Mouse (Mus musculus) intestine, embryonic 16.5 days (tissue): Measurements from ENCODE around the gene Mreg. TPM values are rescaled to one million over a fixed set of nuclear protein-coding genes. Genes with fewer than 3 reads are reported as not detected.
A peak's percentile ranks its signal among the peaks of the same experiment; 100 is the strongest.
"Not testable (repeated sequence)": the region's sequence is repeated elsewhere in the genome, so short reads cannot be mapped to it uniquely, and the experiment has no call there.

Experiments used
- ATAC-seq: fragments of 200-750 bp; cut with Nextera tagmentation; 2 replicates; pipeline ENCODE4 v1.8.0; 2017; ENCODE audit warnings: moderate TSS enrichment, moderate library complexity
- H3K27ac ChIP-seq: fragments of 300-500 bp; sonication (generic); 2 replicates; pipeline ENCODE4 v1.5.1; 2014; ENCODE audit warnings: mild to moderate bottlenecking, low read length
- H3K27me3 ChIP-seq: fragments of 300-500 bp; sonication (generic); replicated peaks from 2 replicates; pipeline ENCODE4 v1.6.1; 2014; ENCODE audit warnings: low read length, control low read depth, mixed read lengths; ENCODE audit not compliant: control insufficient read depth, insufficient read depth
- H3K36me3 ChIP-seq: fragments of 300-500 bp; sonication (generic); 2 replicates; pipeline ENCODE4 v1.6.1; 2014; ENCODE audit warnings: low read length, control low read depth; ENCODE audit not compliant: control insufficient read depth, insufficient read depth
- H3K4me1 ChIP-seq: fragments of 300-500 bp; sonication (generic); 2 replicates; pipeline ENCODE4 v1.6.1; 2014; ENCODE audit warnings: low read length, control low read depth, mixed read lengths; ENCODE audit not compliant: control insufficient read depth, insufficient read depth
- H3K4me2 ChIP-seq: fragments of 300-500 bp; sonication (generic); 2 replicates; pipeline ENCODE4 v1.6.1; 2014; ENCODE audit warnings: low read depth, low read length, control low read depth
- H3K4me3 ChIP-seq: fragments of 300-500 bp; sonication (generic); 2 replicates; pipeline ENCODE4 v1.5.1; 2014; ENCODE audit warnings: mild to moderate bottlenecking, low read length
- H3K9ac ChIP-seq: fragments of 300-500 bp; sonication (generic); 2 replicates; pipeline ENCODE4 v1.6.1; 2014; ENCODE audit warnings: low read depth, low read length
- H3K9me3 ChIP-seq: fragments of 300-500 bp; sonication (generic); 2 replicates; pipeline ENCODE4 v1.6.1; 2016; ENCODE audit warnings: low read length, control low read depth; ENCODE audit not compliant: control insufficient read depth
- WGBS: fragments of 180-500 bp; shearing (Covaris S2); extraction: QIAGEN DNeasy Blood & Tissue Kit; methylation state at CpG from one replicate; pipeline ENCODE4 v1.1.7; 2014; 5-methylcytosine and 5-hydroxymethylcytosine counted together
- polyA plus RNA-seq: library from polyadenylated mRNA; unstranded; fragments of >200 nt; fragmentation: Nextera tagmentation; extraction: Ambion mirVana; gene quantifications from 2 replicates; pipeline ENCODE4 v1.2.1, GENCODE M21; 2015

Gene Mreg
- polyA plus RNA-seq, 1 experiment from 2014 or later = 7.5 TPM

DNA sequence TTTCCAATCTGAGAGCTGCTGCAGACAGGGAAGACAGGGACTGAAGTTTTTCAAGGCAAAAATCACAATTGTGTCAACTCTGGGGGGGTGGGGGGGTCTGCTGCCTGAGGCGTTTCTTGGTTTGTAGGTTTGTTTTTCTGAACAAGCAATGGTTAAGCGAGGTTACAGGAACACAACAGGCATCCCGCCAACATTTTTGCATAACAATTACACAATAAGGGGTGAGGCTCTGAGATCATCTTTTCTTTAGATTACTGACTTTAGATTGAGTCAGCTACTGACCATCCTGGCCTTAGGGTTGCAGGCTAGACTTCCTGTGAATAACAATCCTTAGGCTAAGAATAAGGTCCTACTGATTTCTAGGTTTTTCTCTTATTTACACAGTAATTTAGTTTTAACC, 16.9 kb upstream of the Mreg start:
- no peak overlapping the region for H3K9ac ChIP-seq
- H3K27me3 ChIP-seq = no peaks in the 10 kb centered on the region
- WGBS = 39% methylated on average over 3 of the region's 3 CpGs
- no peak overlapping the region for H3K4me3 ChIP-seq
- no peak overlapping the region for H3K4me2 ChIP-seq
- no peak for ATAC-seq
- no peaks in the 10 kb centered on the region for H3K36me3 ChIP-seq
- H3K9me3 ChIP-seq = no peaks in the 10 kb centered on the region; the same call in 1 of the 2 replicates
- H3K4me1 ChIP-seq = peaks cover 4% of the 10 kb centered on the region; the same call in 1 of the 2 replicates
- no peak overlapping the region for H3K27ac ChIP-seq

DNA sequence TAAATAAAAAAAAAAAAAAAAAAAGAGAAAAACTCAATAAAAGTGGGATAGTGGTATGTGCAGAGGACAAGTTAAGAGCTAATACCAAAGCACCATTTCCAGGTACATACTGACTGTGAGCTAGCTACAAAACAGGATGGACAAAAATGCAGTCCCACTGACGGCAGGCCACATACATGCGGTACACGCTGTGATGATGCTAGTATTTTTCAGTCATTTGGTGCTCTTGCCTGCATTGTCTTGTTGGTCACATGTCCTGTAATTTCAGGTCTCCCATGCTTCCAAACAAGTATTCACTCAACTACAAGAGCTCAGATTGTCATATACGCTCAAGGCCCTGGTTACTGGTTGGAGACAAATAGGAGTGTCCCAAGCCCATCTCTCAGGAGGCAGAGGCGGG, 15.4 kb upstream of the Mreg start:
- H3K9ac ChIP-seq = no peak overlapping the region
- H3K4me2 ChIP-seq = no peak overlapping the region
- 87% methylated on average over 5 of the region's 5 CpGs for WGBS
- H3K27ac ChIP-seq = no peak overlapping the region
- H3K36me3 ChIP-seq = no peaks in the 10 kb centered on the region
- no peak for ATAC-seq
- H3K4me1 ChIP-seq = peaks cover 4% of the 10 kb centered on the region; the same call in 1 of the 2 replicates
- no peaks in the 10 kb centered on the region; the same call in 1 of the 2 replicates for H3K9me3 ChIP-seq
- no peaks in the 10 kb centered on the region for H3K27me3 ChIP-seq
- no peak overlapping the region for H3K4me3 ChIP-seq

DNA sequence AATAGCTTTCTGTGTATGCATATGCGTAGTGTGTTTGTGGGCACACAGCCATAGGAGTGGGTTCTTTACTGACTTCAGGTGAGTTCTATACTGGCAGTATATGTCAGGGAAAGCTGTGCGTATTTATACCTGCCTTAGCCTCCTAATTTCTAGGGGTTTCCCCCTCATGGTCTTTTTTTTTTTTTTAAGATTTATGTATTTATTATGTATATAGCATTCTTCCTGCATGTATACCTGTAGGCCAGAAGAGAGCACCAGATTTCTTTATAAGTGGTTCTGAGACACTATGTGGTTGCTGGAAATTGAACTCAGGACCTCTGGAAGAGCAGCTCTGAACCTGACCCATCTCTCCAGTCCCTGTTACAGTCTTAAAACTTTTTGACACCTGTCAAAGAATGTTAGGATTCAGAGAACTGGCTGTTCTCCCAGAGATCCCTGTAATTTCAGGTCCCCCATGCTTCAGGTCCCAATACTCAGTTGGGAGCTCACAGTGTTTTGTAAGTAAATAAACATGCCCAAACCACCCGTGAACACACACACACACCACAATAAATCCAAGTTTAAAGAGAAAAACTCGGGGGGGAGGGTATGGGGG, 14.9 kb upstream of the Mreg start:
- no peak for ATAC-seq
- H3K27ac ChIP-seq = no peak overlapping the region
- H3K36me3 ChIP-seq = no peaks in the 10 kb centered on the region
- no peaks in the 10 kb centered on the region for H3K27me3 ChIP-seq
- no peaks in the 10 kb centered on the region; the same call in 1 of the 2 replicates for H3K9me3 ChIP-seq
- H3K4me2 ChIP-seq = no peak overlapping the region
- WGBS = 41% methylated on average over 4 of the region's 4 CpGs
- H3K9ac ChIP-seq = no peak overlapping the region
- H3K4me1 ChIP-seq = peaks cover 4% of the 10 kb centered on the region; the same call in 1 of the 2 replicates
- no peak overlapping the region for H3K4me3 ChIP-seq

DNA sequence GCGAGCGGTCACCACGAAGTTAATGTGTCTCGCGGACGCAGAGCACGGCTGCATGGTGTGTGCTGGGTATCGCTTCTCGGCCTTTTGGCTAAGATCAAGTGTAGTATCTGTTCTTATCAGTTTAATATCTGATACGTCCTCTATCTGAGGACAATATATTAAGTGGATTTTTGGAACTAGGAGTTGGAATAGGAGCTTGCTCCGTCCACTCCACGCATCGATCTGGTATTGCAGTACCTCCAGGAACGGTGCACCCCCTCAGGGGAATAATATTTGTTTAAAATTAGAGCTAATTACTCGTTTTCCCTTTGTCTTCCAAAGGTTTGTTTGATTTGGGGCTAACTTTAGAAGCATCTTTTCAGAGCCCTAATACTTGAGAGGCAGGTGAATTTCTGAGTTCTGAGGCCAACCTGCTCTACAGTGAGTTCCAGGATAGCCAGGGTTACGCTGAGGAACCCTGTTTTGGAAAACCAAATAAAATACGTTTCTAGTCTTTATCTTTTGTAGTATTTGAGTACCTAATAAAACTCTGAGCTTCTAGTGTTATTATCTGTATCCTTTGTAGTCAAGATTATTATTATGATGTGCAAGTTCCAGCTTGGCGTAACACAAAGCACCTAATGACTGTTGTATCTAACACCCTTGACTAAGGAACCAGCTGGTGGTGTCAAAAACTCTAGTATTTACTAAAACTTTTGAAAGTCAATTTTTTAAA, 14.2 kb upstream of the Mreg start:
- under 1% methylated on average over 9 of the region's 18 CpGs for WGBS
- peak overlapping the region; percentile 46; the same call in 1 of the 2 replicates for H3K9ac ChIP-seq
- peak overlapping the region; percentile 47 for H3K4me3 ChIP-seq
- H3K4me1 ChIP-seq = peaks cover 4% of the 10 kb centered on the region; the same call in 1 of the 2 replicates
- H3K36me3 ChIP-seq = no peaks in the 10 kb centered on the region
- H3K9me3 ChIP-seq = no peaks in the 10 kb centered on the region; the same call in 1 of the 2 replicates
- no peaks in the 10 kb centered on the region for H3K27me3 ChIP-seq
- ATAC-seq = peak; percentile 92
- peak overlapping the region; percentile 56 for H3K4me2 ChIP-seq
- no peak overlapping the region for H3K27ac ChIP-seq

DNA sequence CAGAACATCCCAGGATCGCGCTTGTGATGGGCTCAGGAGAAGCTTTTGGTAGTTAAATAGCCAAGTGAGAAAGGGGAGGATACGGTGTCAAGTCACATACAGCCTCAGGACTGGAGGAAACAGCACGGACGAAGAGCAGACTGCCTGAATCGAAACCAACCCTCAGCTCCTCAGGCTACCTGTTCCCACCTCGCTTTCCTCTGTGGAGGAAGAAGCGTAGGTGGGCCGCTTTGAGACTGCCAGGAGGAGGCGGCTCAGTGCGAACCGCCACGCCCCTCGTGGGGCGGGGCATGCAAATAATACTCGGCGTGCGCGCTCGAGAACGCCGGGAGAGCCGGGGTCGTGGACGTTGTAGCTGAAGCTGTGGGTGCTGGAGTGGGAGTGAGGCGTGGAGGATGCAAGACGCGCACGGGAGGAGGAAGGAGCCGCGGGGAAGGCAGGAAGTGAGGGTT, 13.6 kb upstream of the Mreg start:
- not testable (repeated sequence) for H3K36me3 ChIP-seq, H3K9me3 ChIP-seq, H3K27me3 ChIP-seq, H3K4me1 ChIP-seq, H3K27ac ChIP-seq
- WGBS = under 1% methylated on average over 25 of the region's 31 CpGs
- peak; percentile 91 for ATAC-seq
- Histone ChIP-seq H3K4me2 (peak overlapping the region; percentile 56), H3K4me3 (peak overlapping the region; percentile 47), H3K9ac (peak overlapping the region; percentile 46)

DNA sequence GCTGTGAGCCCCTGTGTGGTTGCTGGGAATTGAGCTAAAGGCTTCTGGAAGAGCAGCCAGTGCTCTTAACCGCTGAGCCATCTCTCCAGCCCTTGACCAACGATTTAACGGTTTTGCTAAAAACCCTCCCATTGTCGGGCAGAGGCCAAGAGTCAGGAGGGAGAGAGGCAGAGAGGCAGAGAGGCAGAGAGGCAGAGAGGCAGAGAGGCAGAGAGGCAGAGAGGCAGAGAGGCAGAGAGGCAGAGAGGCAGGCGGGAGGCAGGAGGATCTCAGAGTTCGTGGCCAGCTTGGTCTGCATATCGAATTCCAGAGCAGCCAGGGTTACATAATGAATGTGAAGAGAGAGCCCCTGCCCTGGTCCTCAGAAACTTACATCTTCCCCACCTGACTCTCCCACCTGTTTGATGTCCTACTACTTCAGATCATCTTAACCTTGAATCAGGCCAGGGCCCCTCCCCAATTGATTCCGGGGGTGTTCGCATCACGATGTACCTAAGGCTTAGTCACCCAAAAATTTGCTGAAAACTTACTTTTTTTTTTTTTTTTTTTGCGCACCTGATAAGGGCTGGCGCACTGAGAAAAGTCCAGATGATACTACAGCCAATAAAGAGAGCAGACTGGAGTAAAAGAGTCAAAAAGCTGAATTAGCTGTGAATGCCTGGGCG, 13.1 kb upstream of the Mreg start:
- peak overlapping the region; percentile 56 for H3K4me2 ChIP-seq
- H3K4me1 ChIP-seq = peaks cover 4% of the 10 kb centered on the region; the same call in 1 of the 2 replicates
- H3K27me3 ChIP-seq = no peaks in the 10 kb centered on the region
- 19% methylated on average over 13 of the region's 13 CpGs for WGBS
- ATAC-seq = no peak
- no peak overlapping the region for H3K27ac ChIP-seq
- peak overlapping the region; percentile 47 for H3K4me3 ChIP-seq
- H3K36me3 ChIP-seq = no peaks in the 10 kb centered on the region
- no peaks in the 10 kb centered on the region; the same call in 1 of the 2 replicates for H3K9me3 ChIP-seq
- H3K9ac ChIP-seq = peak overlapping the region; percentile 46; the same call in 1 of the 2 replicates

DNA sequence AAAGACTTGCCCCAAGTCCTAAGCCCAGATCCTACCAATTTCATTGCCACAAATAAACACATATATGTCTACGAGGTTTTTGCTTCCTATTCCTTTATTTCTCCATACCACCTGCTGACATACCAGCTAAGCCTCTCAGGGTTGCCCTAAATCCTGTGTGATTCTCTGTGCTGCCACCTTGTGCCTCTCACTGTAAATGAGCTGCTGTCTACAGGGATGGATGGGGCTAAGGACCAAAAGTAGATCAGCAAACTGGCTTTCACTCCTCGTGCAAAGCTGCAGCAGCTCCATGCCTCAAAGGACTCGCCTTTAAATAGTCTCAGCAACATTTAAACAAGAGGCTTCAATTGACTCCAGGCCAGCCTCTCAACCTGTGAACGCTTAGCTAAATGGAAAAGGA, 7.9 kb upstream of the Mreg start:
- H3K4me1 ChIP-seq = no peaks in the 10 kb centered on the region
- no peak overlapping the region for H3K9ac ChIP-seq
- H3K27ac ChIP-seq = no peak overlapping the region
- WGBS = 29% methylated on average over 4 of the region's 4 CpGs
- no peaks in the 10 kb centered on the region for H3K9me3 ChIP-seq
- no peaks in the 10 kb centered on the region for H3K27me3 ChIP-seq
- H3K4me3 ChIP-seq = no peak overlapping the region
- ATAC-seq = no peak
- H3K4me2 ChIP-seq = no peak overlapping the region
- H3K36me3 ChIP-seq = no peaks in the 10 kb centered on the region

DNA sequence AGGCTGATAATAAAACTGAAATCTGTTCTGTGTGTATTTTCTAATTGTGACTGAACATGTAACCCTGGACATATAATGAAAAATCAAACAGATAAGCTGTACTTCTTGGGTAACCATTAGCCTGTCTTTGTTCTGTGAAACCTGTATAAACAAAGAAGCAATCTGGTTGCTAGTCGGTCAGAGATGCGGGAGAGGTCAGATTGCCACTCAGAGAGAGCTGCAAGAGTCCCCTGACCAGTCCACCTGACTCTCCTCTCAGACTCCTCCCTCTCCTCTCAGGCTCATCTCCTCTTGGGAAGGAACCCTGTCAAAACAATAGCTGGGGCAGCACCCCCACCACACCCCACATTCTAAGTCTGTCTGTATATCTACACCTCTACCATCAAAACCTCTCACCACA, 7.0 kb upstream of the Mreg start:
- Histone ChIP-seq H3K36me3 (no peaks in the 10 kb centered on the region), H3K9me3 (no peaks in the 10 kb centered on the region), H3K27ac (no peak overlapping the region), H3K9ac (no peak overlapping the region), H3K4me2 (no peak overlapping the region), H3K27me3 (no peaks in the 10 kb centered on the region), H3K4me3 (no peak overlapping the region), H3K4me1 (no peaks in the 10 kb centered on the region)
- ATAC-seq = peak; percentile 45
- WGBS = 12% methylated on average over 2 of the region's 2 CpGs

DNA sequence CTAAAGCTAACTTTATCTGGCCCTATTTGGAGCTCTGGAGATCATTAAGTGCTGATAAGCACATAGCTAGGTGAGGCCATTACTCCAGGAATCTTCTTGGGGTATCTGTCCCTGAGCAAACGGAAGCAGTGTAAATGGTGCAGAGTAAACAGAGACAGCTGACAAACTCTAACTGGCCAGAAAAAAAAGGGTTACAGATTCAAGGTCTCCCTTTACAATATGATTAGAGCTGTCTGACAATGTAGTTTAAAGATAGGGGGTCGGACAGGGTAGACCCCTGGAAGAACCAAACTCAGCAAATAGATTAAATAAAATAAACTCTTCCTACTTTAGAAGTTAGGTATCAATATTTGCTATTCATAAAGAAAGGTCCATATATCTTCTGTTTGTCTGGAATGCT, 6.5 kb upstream of the Mreg start:
- WGBS = 40% methylated on average over 2 of the region's 2 CpGs
- peak; percentile 29; the same call in 1 of the 2 replicates for ATAC-seq
- Histone ChIP-seq H3K4me3 (no peak overlapping the region), H3K4me1 (no peaks in the 10 kb centered on the region), H3K4me2 (no peak overlapping the region), H3K9me3 (no peaks in the 10 kb centered on the region), H3K27ac (no peak overlapping the region), H3K36me3 (no peaks in the 10 kb centered on the region), H3K9ac (no peak overlapping the region), H3K27me3 (no peaks in the 10 kb centered on the region)
